Mouse (Mus musculus) limb, embryonic 13.5 days (tissue): ENCODE measurements around the gene Mgat5. TPM values are rescaled to one million over a fixed set of nuclear protein-coding genes. Genes with fewer than 3 reads are reported as not detected.

Experiments used
- ATAC-seq: fragments of 200-750 bp; cut with Nextera tagmentation; 2 replicates; pipeline ENCODE4 v1.8.0; 2017; ENCODE audit warnings: low read depth, moderate number of reproducible peaks, moderate TSS enrichment; ENCODE audit not compliant: low FRiP score
- H3K27ac ChIP-seq: fragments of 300-500 bp; sonication (generic); 2 replicates; pipeline ENCODE4 v1.5.1; 2015; ENCODE audit warnings: inconsistent platforms, mild to moderate bottlenecking, moderate library complexity
- H3K27me3 ChIP-seq: fragments of 300-500 bp; sonication (generic); 2 replicates; pipeline ENCODE4 v1.6.1; 2015; ENCODE audit warnings: mild to moderate bottlenecking, inconsistent platforms
- H3K36me3 ChIP-seq: fragments of 300-500 bp; sonication (generic); 2 replicates; pipeline ENCODE4 v1.6.1; 2015; ENCODE audit warnings: inconsistent platforms, mild to moderate bottlenecking, moderate library complexity
- H3K4me1 ChIP-seq: fragments of 300-500 bp; sonication (generic); 2 replicates; pipeline ENCODE4 v1.6.1; 2015; ENCODE audit warnings: inconsistent platforms
- H3K4me2 ChIP-seq: fragments of 300-500 bp; sonication (generic); replicated peaks from 2 replicates; pipeline ENCODE4 v1.6.1; 2015; ENCODE audit warnings: inconsistent platforms, mild to moderate bottlenecking, moderate library complexity
- H3K4me3 ChIP-seq: fragments of 300-500 bp; sonication (generic); 2 replicates; pipeline ENCODE4 v1.5.1; 2015; ENCODE audit warnings: moderate library complexity, mild to moderate bottlenecking, inconsistent platforms
- H3K9ac ChIP-seq: fragments of 300-500 bp; sonication (generic); 2 replicates; pipeline ENCODE4 v1.6.1; 2015; ENCODE audit warnings: mild to moderate bottlenecking, inconsistent platforms
- H3K9me3 ChIP-seq: fragments of 300-500 bp; sonication (generic); 2 replicates; pipeline ENCODE4 v1.6.1; 2016; ENCODE audit warnings: inconsistent platforms
- WGBS: fragments of 180-500 bp; shearing (Covaris S2); methylation state at CpG from one replicate; pipeline ENCODE4 v1.1.7; 2015; 5-methylcytosine and 5-hydroxymethylcytosine counted together
- polyA plus RNA-seq: library from polyadenylated mRNA; unstranded; fragments of >200 nt; fragmentation: Nextera tagmentation; extraction: Ambion mirVana; gene quantifications from 2 replicates; pipeline ENCODE4 v1.2.1, GENCODE M21; 2015

The Mgat5 gene
- polyA plus RNA-seq, 1 experiment from 2014 or later: 6.0 TPM

DNA sequence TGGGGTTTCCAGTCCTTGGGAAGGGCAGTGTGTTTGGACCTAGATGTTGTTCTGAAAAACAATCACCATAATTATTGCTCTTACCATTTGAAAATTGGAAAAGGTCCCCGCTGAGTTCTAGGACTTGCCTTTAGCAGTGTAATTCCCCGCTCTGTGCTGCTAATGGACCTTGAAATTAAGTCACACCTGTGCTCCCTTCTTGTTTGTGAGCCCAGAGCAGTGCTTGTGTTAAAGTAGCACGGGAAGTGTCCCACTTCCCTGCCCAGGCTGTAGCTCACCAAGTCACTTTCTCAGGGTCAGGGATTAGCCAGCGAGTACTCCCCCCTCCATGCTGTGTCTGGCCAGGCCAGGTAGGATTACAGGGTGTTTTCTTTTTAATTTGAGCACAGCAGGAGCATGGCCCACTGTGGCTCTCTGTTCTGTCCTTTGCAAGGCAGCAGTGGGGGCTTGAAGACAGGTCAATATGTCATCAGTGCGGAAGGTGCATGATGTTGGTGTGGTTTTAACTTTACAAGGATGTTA lies 123.6 kb downstream of the Mgat5 start:
- H3K27ac ChIP-seq: no peak overlapping the region
- H3K27me3 ChIP-seq: no peaks in the 10 kb centered on the region
- 44% methylated on average over 5 of the region's 5 CpGs for WGBS
- H3K4me2 ChIP-seq: no peak overlapping the region
- no peak overlapping the region for H3K9ac ChIP-seq
- no peak for ATAC-seq
- no peak overlapping the region for H3K4me3 ChIP-seq
- H3K9me3 ChIP-seq: no peaks in the 10 kb centered on the region
- peaks cover 16% of the 10 kb centered on the region; the same call in 1 of the 2 replicates for H3K36me3 ChIP-seq
- no peaks in the 10 kb centered on the region for H3K4me1 ChIP-seq

GRCm38 (mm10) chr1:127329810-127330209 lies 125.0 kb downstream of the Mgat5 start:
- 76% methylated on average over 6 of the region's 6 CpGs for WGBS
- no peak overlapping the region for H3K4me2 ChIP-seq
- no peak overlapping the region for H3K4me3 ChIP-seq
- H3K27me3 ChIP-seq: no peaks in the 10 kb centered on the region
- no peak overlapping the region for H3K27ac ChIP-seq
- H3K4me1 ChIP-seq: no peaks in the 10 kb centered on the region
- no peak for ATAC-seq
- H3K9ac ChIP-seq: no peak overlapping the region
- no peaks in the 10 kb centered on the region for H3K9me3 ChIP-seq
- H3K36me3 ChIP-seq: 0 out of 2 replicates have a peak, but pooled peaks cover 4% of the 10 kb centered on the region

DNA sequence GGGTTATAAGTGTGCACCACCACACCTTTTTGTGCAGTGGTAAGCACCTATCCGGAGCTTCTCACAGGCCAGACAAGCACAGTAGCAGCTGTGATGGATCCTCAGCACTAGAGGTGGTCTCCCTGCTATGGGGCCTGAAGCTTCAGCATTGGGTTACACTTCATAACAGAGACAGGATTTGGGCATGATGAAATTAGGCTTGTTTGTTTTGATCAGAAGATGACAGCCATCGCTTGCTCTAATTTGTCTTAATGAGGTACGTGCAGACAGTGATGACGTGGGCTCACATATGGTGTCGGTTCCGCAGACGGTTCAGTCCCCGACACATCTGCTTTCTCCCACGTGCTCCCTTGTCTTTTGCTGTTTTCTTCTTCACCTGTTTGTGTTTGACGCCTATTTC lies 132.9 kb downstream of the Mgat5 start:
- Histone ChIP-seq H3K27me3 (no peaks in the 10 kb centered on the region), H3K36me3 (no peaks in the 10 kb centered on the region), H3K4me2 (no peak overlapping the region), H3K27ac (no peak overlapping the region), H3K9ac (no peak overlapping the region), H3K9me3 (no peaks in the 10 kb centered on the region), H3K4me3 (no peak overlapping the region), H3K4me1 (no peaks in the 10 kb centered on the region)
- 78% methylated on average over 10 of the region's 10 CpGs for WGBS
- no peak for ATAC-seq

GRCm38 (mm10) chr1:127338833-127339487 lies 134.1 kb downstream of the Mgat5 start:
- Histone ChIP-seq H3K9me3 (no peaks in the 10 kb centered on the region), H3K36me3 (no peaks in the 10 kb centered on the region), H3K4me2 (no peak overlapping the region), H3K4me1 (peaks cover 6% of the 10 kb centered on the region; the same call in 1 of the 2 replicates), H3K27ac (no peak overlapping the region), H3K27me3 (no peaks in the 10 kb centered on the region), H3K4me3 (no peak overlapping the region), H3K9ac (no peak overlapping the region)
- no peak for ATAC-seq
- WGBS: 67% methylated on average over 9 of the region's 9 CpGs

- H3K27ac ChIP-seq: no peak overlapping the region
- H3K4me2 ChIP-seq: no peak overlapping the region
- H3K9ac ChIP-seq: no peak overlapping the region
- H3K27me3 ChIP-seq: no peaks in the 10 kb centered on the region
- no peaks in the 10 kb centered on the region for H3K36me3 ChIP-seq
- ATAC-seq: no peak
- peaks cover 6% of the 10 kb centered on the region; the same call in 1 of the 2 replicates for H3K4me1 ChIP-seq
- WGBS: 87% methylated on average over 9 of the region's 9 CpGs
- H3K4me3 ChIP-seq: no peak overlapping the region
- H3K9me3 ChIP-seq: no peaks in the 10 kb centered on the region
Measured at GRCm38 (mm10) chr1:127340296-127340695, 135.5 kb downstream of the Mgat5 start.

GRCm38 (mm10) chr1:127344913-127345312 lies 140.1 kb downstream of the Mgat5 start:
- 72% methylated on average over 9 of the region's 9 CpGs for WGBS
- peaks cover 16% of the 10 kb centered on the region for H3K4me1 ChIP-seq

GRCm38 (mm10) chr1:127346596-127347139 lies 141.9 kb downstream of the Mgat5 start:
- no peak for ATAC-seq
- H3K9ac ChIP-seq: no peak overlapping the region
- no peak overlapping the region for H3K4me2 ChIP-seq
- no peak overlapping the region for H3K4me3 ChIP-seq
- H3K36me3 ChIP-seq: no peaks in the 10 kb centered on the region
- H3K27me3 ChIP-seq: no peaks in the 10 kb centered on the region
- 56% methylated on average over 3 of the region's 3 CpGs for WGBS
- H3K27ac ChIP-seq: no peak overlapping the region
- peaks cover 16% of the 10 kb centered on the region for H3K4me1 ChIP-seq
- H3K9me3 ChIP-seq: no peaks in the 10 kb centered on the region

More at GRCm38 (mm10) chr1:127344913-127345312, 140.1 kb downstream of the Mgat5 start:
- Histone ChIP-seq H3K27ac (no peak overlapping the region), H3K4me3 (no peak overlapping the region), H3K36me3 (no peaks in the 10 kb centered on the region), H3K4me2 (no peak overlapping the region), H3K27me3 (no peaks in the 10 kb centered on the region), H3K9me3 (no peaks in the 10 kb centered on the region), H3K9ac (no peak overlapping the region)
- ATAC-seq: no peak

DNA sequence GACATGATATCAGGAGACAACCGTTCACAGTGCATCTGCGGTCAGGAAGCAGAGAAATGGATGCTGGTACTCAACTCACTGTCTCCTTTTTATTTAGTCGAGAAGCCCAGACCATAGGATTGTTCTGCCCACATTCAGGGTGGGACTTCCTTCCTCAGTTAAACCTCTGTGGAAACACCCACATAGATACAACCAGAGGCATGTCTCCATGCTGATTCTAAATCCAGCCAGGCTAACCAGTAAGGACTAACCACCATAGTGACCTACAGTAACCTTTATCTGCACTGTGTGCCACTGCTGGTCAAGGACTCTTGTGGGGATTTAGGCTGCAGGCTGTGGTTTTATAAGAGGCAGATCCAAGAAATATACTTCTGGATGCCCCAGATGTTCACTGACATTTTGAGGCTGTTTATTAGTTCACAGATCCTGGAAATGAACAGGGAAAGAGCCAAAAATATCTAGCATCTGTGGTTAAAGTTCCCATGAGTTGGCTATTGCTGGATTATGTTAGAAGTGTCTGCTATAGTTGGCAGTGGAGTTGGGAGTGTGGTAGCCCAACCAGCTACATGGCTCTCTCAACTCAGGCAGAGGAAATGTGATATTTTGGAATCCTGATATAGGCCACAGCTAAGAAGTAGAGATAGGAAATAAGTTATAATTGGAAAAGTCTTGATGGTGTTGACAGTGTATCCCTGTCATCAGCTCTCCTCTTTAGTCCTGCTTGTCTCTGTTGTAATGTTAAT lies 143.2 kb downstream of the Mgat5 start:
- Histone ChIP-seq H3K27me3 (no peaks in the 10 kb centered on the region), H3K9me3 (no peaks in the 10 kb centered on the region), H3K4me2 (no peak overlapping the region), H3K4me3 (no peak overlapping the region), H3K4me1 (peaks cover 21% of the 10 kb centered on the region), H3K36me3 (no peaks in the 10 kb centered on the region), H3K9ac (no peak overlapping the region), H3K27ac (no peak overlapping the region)
- 94% methylated on average over 3 of the region's 3 CpGs for whole genome bisulfite sequencing
- ATAC-seq: no peak

GRCm38 (mm10) chr1:127348642-127349341 lies 144.0 kb downstream of the Mgat5 start:
- Histone ChIP-seq H3K4me2 (no peak overlapping the region), H3K9me3 (no peaks in the 10 kb centered on the region), H3K27me3 (no peaks in the 10 kb centered on the region), H3K9ac (no peak overlapping the region), H3K36me3 (no peaks in the 10 kb centered on the region), H3K4me3 (no peak overlapping the region), H3K27ac (no peak overlapping the region), H3K4me1 (peaks cover 17% of the 10 kb centered on the region)
- WGBS: 59% methylated on average over 9 of the region's 9 CpGs
- ATAC-seq: no peak

GRCm38 (mm10) chr1:127351380-127352057 lies 146.7 kb downstream of the Mgat5 start:
- no peaks in the 10 kb centered on the region for H3K27me3 ChIP-seq
- no peak for ATAC-seq
- no peaks in the 10 kb centered on the region for H3K9me3 ChIP-seq
- no peaks in the 10 kb centered on the region for H3K36me3 ChIP-seq
- no peak overlapping the region for H3K27ac ChIP-seq
- peaks cover 17% of the 10 kb centered on the region for H3K4me1 ChIP-seq
- H3K4me3 ChIP-seq: no peak overlapping the region
- H3K4me2 ChIP-seq: no peak overlapping the region
- H3K9ac ChIP-seq: no peak overlapping the region
- WGBS: 88% methylated on average over 12 of the region's 12 CpGs

DNA sequence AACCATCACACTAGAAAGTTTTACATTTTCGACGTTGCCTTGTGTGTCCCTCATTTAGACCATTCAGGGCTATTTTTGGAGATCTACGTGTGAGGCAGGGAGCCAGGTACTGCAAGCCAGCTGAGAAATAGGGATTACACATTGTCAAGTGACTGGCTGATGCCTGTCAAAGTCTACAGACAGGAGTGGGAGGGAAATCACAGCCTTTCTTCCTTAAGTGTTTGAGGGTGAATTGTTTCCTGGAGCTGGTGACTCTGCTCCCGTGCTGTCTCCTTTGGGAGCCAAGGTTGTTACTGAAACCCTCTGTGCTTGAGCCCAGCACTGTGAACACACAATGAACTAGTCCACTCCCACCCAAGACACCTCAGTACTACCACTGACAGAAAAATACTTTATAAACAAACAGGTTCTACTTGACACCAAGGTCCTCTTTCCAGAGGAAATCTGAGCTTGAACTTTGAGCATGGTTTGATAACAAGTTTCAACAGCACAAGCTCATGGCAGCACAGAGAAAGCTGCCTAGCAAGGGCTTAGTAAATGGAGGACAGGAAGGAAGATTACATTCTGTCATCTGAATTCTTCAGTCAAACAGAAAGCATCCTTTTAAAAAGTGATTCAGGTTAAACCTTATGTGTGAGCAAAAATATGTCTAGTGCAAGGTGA lies 147.4 kb downstream of the Mgat5 start:
- 82% methylated on average over 4 of the region's 4 CpGs for WGBS
- H3K27ac ChIP-seq: no peak overlapping the region

More for the DNA sequence above, 147.4 kb downstream of the Mgat5 start:
- no peak overlapping the region for H3K4me3 ChIP-seq
- no peak overlapping the region for H3K4me2 ChIP-seq
- no peaks in the 10 kb centered on the region for H3K27me3 ChIP-seq
- H3K9me3 ChIP-seq: no peaks in the 10 kb centered on the region
- no peaks in the 10 kb centered on the region for H3K36me3 ChIP-seq
- peaks cover 17% of the 10 kb centered on the region for H3K4me1 ChIP-seq
- no peak for ATAC-seq
- no peak overlapping the region for H3K9ac ChIP-seq
